Mouse (Mus musculus): ENCODE measurements around the gene 0610030E20Rik. TPM values are rescaled to one million over a fixed set of nuclear protein-coding genes. Genes with fewer than 3 reads are reported as not detected.

The 0610030E20Rik gene
- polyA plus RNA-seq, 1 experiment: 31.5 TPM

DNA sequence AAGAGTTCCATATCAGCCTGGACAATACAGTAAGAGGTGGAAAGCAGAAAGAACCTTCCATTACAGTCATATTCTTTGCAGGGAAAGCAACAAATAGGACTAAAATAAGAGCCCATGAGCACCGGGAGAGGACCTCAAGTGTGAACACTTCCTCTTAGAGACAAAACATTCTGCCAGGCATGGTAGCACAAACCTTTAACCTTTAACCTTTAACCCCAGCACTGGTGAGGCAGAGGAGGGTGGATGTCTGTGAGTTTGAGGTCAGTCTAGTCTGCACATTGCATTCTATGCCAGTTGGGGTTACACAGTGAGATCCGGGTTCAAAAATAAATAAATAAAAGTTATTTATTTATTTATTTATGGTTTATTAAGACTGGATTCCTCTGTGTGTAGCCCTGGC, 6.6 kb upstream of the 0610030E20Rik start:
- TF ChIP-seq GATA1 (IDR thresholded peaks at IDR 0.05; ENCODE audit: low read length): no peak

DNA sequence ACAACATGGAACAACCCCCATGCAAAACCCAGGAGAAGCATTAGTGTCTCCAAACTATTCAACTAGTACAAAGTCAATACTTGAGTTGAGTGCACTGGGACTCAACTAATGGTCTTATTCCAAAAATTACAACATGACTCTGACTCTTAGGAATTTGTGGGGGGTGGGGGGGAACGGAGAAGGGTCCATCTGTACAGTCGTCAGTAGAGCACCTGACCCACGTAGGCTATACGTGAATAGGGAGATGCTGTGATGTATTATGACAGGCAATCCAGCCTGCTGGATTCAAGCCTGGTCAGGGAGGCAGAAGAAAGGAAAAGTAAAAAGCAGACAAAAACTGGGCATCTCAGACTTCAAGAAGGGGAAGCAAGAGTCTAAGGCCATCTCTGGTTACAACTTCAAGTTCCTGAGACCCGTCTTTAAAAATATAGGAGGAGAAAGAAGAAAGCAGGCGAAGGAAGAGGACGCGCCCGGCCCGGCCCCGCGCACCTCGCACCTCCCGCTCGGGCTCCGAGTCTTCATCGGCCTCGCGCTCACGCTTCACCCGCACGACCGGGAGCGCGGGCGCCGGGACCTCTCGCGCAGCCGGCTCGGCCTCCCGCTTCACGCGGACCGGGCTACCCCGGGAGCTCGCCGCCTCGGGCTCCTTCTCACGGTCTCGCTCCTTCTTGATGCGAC, 2.6 kb upstream of the 0610030E20Rik start:
- no peak for TF ChIP-seq GATA1 (IDR thresholded peaks at IDR 0.05; ENCODE audit: low read length)

DNA sequence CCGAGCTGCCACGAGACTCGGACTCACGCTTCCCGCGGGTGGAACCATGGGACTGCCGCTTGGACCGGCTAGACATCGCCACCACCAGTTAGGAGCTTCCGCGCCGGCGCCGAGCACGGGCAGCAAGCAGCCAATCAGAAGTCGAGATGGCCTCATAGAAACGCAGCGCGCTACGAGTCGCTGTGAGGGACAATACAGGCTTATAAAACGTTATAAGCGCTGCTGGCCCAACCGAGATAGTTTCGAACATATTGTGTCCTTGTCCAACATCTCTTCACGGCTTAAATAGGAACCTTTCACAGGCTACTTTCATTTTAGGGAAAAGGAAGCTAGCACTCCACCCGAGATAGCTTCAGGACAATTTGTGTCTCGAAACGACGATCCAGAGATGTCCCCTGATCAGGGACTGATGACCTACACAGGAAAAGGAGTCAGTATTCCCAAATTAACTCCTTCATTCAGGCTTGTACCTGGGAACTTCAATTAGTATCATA, 2.0 kb upstream of the 0610030E20Rik start, which contains the start of gene Usp39:
Usp39 (minus strand) TSS at position 111 of the 494 bp plus-strand sequence.
- no peak for TF ChIP-seq GATA1 (IDR thresholded peaks at IDR 0.05; ENCODE audit: low read length)

DNA sequence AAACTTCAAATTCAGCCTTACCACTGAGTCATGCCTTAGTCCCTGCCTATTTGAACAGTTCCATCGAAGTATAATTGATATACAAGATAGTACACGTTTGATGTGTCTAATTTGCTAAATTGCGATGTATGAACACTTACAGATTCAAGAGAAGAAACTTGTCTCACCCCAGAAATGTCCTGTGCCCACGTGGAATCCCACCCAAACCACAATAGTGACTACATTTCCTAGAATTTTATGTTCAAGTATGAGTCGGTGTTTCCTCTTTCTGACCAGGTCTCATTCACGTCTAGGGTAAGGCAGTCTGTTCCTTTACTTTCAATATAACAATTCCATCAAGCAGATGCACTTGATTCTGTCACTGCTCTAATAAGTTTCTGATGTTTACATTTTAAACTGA, 1.5 kb upstream of the 0610030E20Rik start:
- no peak for TF ChIP-seq GATA1 (IDR thresholded peaks at IDR 0.05; ENCODE audit: low read length)

DNA sequence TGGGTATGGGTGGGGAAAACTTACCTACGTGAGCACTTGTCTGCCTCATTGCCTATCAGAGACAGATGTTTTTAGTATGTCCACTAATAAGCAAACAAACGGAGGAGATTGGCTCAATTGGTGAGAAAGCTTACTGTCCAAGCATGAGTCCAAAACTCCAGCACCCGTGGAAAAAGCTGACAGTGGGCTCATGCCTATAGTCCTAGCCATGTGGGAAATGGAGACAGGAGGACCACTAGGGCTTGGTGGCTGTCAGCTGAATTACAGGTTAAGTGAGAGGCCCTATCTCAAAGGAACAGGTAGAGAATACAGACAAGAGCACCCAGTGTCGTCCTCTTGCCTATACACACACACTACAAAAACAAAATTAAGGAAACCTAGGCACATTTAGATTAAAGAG, 856 bp upstream of the 0610030E20Rik start:
- TF ChIP-seq GATA1 (IDR thresholded peaks at IDR 0.05; ENCODE audit: low read length): no peak

DNA sequence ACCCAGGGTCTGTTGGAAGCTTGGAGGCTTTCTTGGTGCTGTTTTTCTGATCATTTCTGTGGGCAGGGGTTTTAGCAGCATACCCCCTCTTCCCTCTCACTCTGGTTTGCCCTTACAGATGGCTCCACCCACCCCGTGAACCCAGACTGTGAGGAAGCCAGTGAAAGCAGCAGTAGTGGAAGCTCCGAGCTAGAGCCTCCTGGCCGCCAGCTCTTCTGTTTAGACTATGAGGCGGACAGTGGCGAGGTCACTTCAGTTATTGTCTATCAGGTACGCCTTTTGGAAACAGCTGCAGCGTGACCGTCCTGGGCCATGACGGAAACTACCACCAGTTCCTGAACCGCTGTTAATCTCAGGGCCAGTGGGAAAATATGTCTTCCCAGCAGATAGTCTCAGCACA, 1.3 kb downstream of the 0610030E20Rik start:
- TF ChIP-seq GATA1 (IDR thresholded peaks at IDR 0.05; ENCODE audit: low read length): no peak

DNA sequence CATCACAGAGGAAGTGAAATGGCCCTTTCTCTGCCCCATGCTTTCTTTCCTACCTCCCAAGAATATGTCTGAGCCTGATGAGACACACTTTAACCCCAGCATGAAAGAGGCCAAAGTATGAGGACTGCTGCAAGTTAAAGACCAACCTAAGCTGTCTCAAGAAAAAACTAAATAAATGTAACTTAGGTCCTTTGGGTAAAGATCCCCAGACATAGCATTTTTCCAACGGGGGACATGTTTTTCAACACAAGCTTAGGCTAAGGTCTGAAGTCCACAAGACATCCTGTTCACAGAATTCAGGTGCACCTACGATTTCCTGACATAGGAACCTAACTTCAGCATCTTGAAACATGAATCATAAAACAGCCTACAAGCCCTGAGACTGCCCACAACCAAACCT, 3.1 kb downstream of the 0610030E20Rik start:
- TF ChIP-seq GATA1 (IDR thresholded peaks at IDR 0.05; ENCODE audit: low read length): no peak

DNA sequence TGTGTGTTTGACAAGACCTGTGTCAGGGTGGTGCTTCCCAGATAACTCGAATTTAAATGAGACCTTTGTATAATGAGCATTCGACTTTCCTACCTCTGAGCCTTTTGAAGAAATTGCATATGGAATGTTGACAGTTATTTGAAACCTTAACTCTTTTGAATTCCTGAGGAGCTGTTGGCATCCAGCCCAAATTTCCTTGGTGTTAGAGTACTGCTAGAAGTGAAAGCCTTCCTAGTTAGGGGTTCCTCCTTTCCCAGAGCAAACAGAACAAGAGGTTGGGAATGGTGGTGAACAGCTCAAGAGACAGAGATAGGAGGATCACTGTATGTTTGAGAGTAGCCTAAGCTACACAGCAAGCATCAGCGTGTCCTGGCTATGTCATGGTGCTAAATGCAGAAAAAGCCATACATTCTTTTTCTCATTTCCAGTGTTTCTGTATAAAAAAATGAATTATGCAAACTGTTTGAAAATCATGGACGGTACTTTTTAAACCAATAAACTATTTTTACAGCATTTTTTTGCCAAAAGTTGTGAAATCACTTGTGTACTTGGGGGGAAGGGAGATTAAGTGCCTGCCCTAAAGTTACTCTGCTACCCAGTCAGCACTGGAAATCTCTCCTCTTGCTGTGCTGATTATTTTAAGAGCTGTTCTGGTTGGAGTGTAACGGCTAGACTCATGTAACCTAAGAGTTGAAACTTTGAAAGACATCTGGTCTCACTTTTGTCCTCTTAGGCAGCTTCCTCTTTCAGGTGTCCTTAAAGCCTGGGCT, 5.7 kb downstream of the 0610030E20Rik start:
- TF ChIP-seq GATA1 (IDR thresholded peaks at IDR 0.05; ENCODE audit: low read length): no peak

DNA sequence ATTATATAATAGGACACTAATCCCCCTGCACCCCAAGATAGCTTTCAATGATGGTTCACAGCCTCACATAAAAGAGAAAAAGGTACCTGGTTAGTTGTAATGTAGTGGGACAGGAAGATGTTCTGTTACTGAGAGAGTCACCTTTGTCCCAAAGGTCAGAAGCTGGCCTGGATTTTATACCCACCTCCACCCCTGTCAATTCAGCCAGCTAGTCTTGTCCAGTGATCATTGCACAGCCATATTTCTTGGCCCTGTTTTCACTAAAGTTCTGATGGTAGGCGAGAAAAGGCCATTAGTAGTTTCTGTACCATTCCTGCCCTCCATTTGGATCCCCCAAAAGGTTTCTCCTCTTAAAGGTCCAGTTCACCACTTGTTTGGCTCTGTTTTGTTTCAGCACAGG, 6.9 kb downstream of the 0610030E20Rik start:
- no peak for TF ChIP-seq GATA1 (IDR thresholded peaks at IDR 0.05; ENCODE audit: low read length)

DNA sequence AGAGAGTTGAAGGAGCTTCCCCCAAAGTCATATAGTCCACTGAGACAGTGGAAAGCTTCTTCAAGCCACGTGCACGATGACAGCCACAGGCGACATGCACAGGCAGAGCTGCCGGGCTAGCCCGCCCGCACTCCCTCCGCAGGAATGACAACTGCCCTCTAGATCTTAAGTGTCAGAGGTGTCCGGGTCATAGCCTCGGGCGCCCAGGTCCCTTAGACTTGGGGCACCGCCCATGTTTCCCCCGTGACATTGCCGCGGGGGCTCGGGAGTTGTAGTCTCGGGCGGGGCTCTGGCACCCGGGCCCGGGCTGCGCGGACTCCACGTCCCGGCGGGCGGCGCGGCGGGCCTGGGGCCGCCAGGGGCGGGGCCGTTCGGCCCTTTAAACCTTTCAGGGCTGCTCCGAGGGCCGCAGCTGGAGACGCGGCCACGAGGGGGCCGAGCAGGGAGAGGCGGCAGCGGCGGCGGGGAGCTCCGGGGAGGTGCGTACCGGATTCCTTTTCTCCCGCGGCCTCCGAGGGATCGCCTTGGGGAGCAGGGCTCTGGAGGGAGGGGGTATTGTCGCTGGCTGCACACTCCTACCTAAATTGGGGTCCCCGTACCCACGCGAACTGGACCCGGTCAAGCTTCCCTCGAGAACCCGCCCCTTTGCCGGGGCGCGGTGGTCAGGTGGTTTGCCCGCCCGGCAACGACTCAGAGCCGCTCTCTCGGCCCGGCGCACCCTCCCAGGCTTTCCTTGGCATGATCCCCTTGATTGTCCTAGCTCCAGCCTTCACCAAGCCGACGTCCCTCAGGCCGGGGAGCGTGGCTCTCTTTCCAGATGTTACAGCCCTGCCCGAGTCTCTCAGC, 8.2 kb downstream of the 0610030E20Rik start, which contains the start of gene Tmem150a:
Tmem150a (plus strand) TSS at position 382 of the 846 bp plus-strand sequence.
- TF ChIP-seq GATA1 (IDR thresholded peaks at IDR 0.05; ENCODE audit: low read length): no peak

DNA sequence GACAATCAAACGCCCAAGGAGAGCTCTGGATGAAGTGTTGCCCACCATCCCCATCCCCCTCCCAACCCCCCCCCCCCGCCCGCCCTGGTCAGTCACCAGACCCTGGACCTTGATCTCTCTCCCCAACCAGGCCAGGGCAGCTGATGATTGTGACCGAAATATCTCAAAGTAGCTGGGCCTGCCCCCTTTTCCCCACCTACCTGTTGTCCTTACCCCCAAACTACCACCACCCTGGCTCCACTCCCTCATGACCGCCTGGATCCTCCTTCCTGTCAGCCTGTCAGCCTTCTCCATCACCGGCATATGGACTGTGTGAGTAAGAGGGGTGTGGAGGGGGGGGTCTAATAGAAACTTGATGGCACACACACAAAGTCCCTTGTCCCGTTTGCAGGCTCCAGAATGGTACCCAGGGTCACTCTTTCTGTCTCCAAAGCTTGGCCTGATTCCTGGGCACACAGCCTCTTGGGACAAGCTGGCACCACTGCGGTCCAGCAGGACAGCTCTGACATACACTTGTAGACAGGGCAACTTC, 8.9 kb downstream of the 0610030E20Rik start:
- TF ChIP-seq GATA1 (IDR thresholded peaks at IDR 0.05; ENCODE audit: low read length): no peak

DNA sequence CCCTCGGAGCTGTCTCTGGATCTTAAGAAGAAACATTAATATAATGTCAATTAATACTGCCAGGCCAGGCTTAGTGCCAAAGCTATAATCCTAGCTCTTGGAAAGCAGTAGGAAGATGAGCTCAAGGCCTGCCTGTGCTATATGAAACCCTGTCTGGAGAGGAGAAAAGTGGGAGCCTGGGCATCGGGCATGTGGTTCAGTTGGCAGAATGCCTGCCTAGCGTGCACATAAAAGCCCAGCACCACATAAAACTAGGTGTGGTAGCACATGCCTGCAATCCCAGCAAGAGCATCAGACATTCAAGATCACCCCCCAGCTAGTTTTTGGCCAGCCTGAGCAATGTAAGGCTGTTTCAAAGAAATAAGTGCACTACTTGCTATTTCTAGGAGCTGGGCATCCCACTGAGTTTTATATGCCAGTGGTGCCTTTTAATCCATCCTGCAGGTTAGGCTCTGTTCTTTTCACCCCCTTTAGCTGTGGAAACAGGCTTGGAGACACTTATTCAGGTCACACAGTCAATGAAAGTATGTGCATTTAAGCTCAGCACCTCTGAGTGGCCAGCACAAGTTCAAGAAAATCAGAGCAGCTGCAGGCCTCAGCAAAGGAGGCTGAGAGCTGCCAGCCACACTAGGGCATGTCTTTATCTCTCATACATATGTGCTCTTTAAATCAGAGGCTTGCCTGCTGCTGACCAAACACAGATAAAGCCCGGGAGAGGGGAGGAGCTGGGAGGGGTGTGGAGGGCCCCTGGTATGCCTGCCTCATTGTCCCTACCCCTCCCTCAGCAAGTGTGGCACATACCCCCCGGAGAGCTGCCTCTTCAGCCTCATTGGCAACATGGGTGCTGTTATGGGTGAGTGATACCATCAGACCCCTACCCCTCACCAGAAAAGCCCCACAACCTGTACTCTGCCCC, 10.3 kb downstream of the 0610030E20Rik start:
- TF ChIP-seq GATA1 (IDR thresholded peaks at IDR 0.05; ENCODE audit: low read length): peak; percentile 64

DNA sequence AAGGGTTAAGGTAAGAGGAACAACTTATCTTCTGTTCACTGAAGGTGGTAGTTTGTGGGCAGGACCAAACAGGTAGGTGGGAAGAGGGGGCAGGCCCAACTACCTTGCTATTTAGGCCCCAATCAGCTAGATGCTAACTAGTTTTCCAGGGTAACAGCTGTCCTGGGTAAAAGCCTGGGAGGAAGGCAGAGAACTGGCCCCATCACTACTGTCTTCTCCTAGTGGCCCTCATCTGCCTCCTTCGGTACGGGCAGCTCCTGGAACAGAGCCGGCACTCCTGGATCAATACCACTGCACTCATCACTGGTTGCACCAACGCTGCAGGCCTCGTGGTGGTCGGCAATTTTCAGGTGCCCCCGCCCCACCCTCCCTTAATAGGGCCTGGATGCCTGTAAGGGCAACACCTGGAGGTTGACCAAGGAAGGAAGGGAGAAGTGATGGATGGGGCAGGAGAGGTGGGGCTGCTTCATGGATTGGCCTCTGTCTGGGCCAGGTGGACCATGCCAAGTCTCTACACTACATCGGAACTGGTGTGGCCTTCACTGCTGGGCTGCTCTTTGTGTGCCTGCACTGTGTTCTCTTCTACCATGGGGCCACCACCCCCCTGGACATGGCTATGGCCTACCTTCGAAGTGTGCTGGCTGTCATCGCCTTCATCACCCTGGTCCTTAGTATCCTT, 11.1 kb downstream of the 0610030E20Rik start:
- no peak for TF ChIP-seq GATA1 (IDR thresholded peaks at IDR 0.05; ENCODE audit: low read length)

DNA sequence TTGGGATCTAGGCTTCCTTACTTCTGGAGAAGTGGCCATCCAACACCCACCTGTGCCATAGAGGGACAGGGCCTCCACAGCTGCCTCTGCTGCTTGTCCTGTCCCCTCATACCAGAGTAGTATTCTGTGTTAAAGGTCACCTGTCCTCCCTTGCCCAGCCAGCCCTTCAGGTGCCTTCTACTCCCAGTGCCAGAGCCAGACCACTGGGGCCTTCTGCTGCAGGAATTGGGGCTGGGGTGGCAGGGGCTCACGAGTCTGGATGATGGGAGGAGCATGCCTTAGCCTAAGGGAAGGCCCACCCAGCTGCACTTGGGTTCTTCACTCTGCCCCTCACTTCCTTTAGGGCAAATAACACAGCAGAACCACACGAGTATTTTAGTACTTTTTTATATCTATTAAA, 12.2 kb downstream of the 0610030E20Rik start:
- no peak for TF ChIP-seq GATA1 (IDR thresholded peaks at IDR 0.05; ENCODE audit: low read length)

Data from G1E-ER4 (cell line).